Mouse (Mus musculus): ENCODE results near the gene Fgfrl1. TPM values are rescaled to one million over a fixed set of nuclear protein-coding genes. Genes with fewer than 3 reads are reported as not detected.

The Fgfrl1 gene
- polyA plus RNA-seq, 1 experiment from 2014 or later, result 21.2 TPM

DNA sequence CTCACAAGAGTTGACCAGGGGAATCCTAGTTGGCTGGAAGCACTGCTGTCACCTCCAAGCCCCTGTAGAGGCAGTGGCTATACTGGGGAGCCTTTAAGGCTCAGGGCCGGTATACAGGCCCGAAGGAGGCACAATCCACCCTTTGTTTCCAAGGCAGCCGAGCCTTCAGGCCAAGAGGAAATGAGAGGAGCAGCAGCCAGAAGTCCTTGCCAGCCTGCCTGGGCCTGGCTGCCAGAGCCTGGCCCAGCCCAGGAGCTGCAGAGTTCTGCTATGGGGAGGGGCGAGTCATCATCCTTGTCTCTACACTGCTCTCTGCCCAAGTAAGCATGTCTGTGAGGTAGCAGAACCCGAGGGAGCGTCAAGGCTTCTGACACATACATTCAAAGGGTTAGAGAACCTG lies 22.0 kb downstream of the Fgfrl1 start:
- peak; percentile 52 for DNase-seq (ENCODE audit: low spot score)
- H3K27ac ChIP-seq (replicated peaks), result 0 out of 2 replicates have a peak overlapping the region, but pooled peaks have one; percentile 31
- ATAC-seq (ENCODE audit: low FRiP score, low TSS enrichment), result peak; percentile 66

DNA sequence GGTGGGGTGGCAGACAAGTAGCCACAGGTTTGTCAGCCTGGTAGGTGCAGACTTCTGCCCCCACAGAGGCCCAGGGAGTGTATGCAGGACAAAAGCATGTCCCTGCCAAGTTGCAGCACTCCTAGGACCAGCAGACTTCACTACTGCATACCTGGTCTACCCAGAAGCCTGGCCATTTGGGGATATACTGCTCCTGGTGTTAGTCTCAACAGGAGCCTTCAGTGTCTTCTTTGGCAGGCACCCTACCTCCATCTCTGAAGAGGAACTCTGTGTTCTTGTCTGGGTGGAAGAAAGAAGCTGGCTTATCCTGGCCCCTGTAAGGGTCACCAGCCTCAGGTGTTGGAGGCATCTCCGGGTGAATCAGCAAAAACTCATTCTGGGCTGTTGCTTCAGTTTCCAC lies 23.8 kb downstream of the Fgfrl1 start:
- Histone ChIP-seq H3K36me3 (ENCODE audit: control insufficient read depth, insufficient read depth, low read length) (no peaks in the 10 kb centered on the region), H3K9me3 (ENCODE audit: control insufficient read depth, low read length) (no peaks in the 10 kb centered on the region), H3K4me3 (ENCODE audit: low read depth, low read length) (no peak overlapping the region), H3K4me1 (replicated peaks; ENCODE audit: control insufficient read depth, insufficient read depth) (no peaks in the 10 kb centered on the region), H3K27ac (replicated peaks) (no peak overlapping the region), H3K27me3 (ENCODE audit: control insufficient read depth, insufficient read depth, low read length) (no peaks in the 10 kb centered on the region), H3K4me2 (replicated peaks; ENCODE audit: low read depth) (no peak overlapping the region), H3K9ac (ENCODE audit: low read length) (no peak overlapping the region)
- TF ChIP-seq CTCF (IDR thresholded peaks at IDR 0.05; ENCODE audit: low read depth), result no peak
- TF ChIP-seq EP300 (optimal IDR thresholded peaks at IDR 0.05), result no peak
- ATAC-seq (ENCODE audit: low FRiP score, low TSS enrichment) (no peak), DNase-seq (ENCODE audit: low spot score) (peak; percentile 12)
- 57% methylated on average over 1 of the region's 1 CpGs for WGBS

More for the DNA sequence above, 22.0 kb downstream of the Fgfrl1 start:
- TF ChIP-seq CTCF (IDR thresholded peaks at IDR 0.05; ENCODE audit: low read depth) (no peak), EP300 (optimal IDR thresholded peaks at IDR 0.05) (no peak)
- H3K36me3 ChIP-seq (ENCODE audit: control insufficient read depth, insufficient read depth, low read length), result no peaks in the 10 kb centered on the region
- no peaks in the 10 kb centered on the region for H3K9me3 ChIP-seq (ENCODE audit: control insufficient read depth, low read length)
- H3K9ac ChIP-seq (ENCODE audit: low read length), result 0 out of 2 replicates have a peak overlapping the region, but pooled peaks have one; percentile 23
- no peaks in the 10 kb centered on the region for H3K27me3 ChIP-seq (ENCODE audit: control insufficient read depth, insufficient read depth, low read length)
- 44% methylated on average over 6 of the region's 6 CpGs for WGBS
- no peak overlapping the region for H3K4me3 ChIP-seq (ENCODE audit: low read depth, low read length)
- H3K4me1 ChIP-seq (replicated peaks; ENCODE audit: control insufficient read depth, insufficient read depth), result no peaks in the 10 kb centered on the region
- H3K4me2 ChIP-seq (replicated peaks; ENCODE audit: low read depth), result no peak overlapping the region

DNA sequence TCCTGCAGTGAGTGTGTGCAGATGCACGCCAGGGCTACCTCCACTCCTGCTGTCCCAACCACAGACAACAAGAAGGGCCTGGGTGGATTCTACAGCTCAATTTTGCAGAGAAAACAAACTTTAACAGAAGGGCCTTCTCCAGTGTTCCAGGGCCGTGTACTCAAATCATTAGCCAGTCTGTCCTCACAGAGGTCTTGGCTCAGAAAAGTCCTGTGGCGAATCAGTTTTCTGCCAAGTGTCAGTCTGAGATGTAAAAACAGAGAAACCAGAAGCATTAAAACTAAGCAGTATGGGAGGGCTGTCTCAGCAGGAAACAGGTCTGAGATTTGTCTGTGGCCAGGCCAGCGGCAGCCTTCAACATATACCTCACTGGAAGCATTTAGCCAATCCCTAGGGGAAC lies 25.9 kb downstream of the Fgfrl1 start:
- H3K27ac ChIP-seq (replicated peaks), result no peak overlapping the region
- H3K36me3 ChIP-seq (ENCODE audit: control insufficient read depth, insufficient read depth, low read length), result no peaks in the 10 kb centered on the region
- DNase-seq (ENCODE audit: low spot score), result no peak
- no peak for TF ChIP-seq CTCF (IDR thresholded peaks at IDR 0.05; ENCODE audit: low read depth)
- TF ChIP-seq EP300 (optimal IDR thresholded peaks at IDR 0.05), result no peak
- no peak overlapping the region for H3K4me3 ChIP-seq (ENCODE audit: low read depth, low read length)
- H3K9me3 ChIP-seq (ENCODE audit: control insufficient read depth, low read length), result no peaks in the 10 kb centered on the region
- H3K27me3 ChIP-seq (ENCODE audit: control insufficient read depth, insufficient read depth, low read length), result no peaks in the 10 kb centered on the region
- no peaks in the 10 kb centered on the region for H3K4me1 ChIP-seq (replicated peaks; ENCODE audit: control insufficient read depth, insufficient read depth)
- no peak for ATAC-seq (ENCODE audit: low FRiP score, low TSS enrichment)
- 54% methylated on average over 4 of the region's 4 CpGs for WGBS
- H3K9ac ChIP-seq (ENCODE audit: low read length), result no peak overlapping the region
- no peak overlapping the region for H3K4me2 ChIP-seq (replicated peaks; ENCODE audit: low read depth)

DNA sequence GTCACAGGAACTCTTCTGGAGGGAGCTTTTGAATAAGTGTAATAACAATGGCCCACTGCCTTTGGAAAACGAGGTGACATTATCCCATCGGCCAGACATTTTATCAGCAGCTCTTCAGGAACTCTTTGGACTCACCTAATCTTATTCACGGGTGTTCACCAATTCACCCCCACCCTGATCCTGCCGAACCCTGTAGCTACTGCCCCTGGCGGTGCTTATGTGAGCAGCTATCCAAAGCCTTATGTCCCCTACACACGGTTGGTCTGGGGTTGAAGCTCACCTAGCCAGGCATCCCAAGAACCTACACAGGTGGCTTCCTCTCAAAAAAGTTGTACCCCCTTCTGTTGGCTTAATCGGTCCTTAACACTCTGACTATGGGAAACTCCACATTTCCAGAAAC lies 27.6 kb downstream of the Fgfrl1 start:
- H3K4me1 ChIP-seq (replicated peaks; ENCODE audit: control insufficient read depth, insufficient read depth), result no peaks in the 10 kb centered on the region
- no peak overlapping the region for H3K27ac ChIP-seq (replicated peaks)
- TF ChIP-seq EP300 (optimal IDR thresholded peaks at IDR 0.05), result no peak
- peak; percentile 39 for TF ChIP-seq CTCF (IDR thresholded peaks at IDR 0.05; ENCODE audit: low read depth)
- H3K4me2 ChIP-seq (replicated peaks; ENCODE audit: low read depth), result no peak overlapping the region
- no peak overlapping the region for H3K4me3 ChIP-seq (ENCODE audit: low read depth, low read length)
- H3K36me3 ChIP-seq (ENCODE audit: control insufficient read depth, insufficient read depth, low read length), result no peaks in the 10 kb centered on the region
- DNase-seq (ENCODE audit: low spot score) (no peak), ATAC-seq (ENCODE audit: low FRiP score, low TSS enrichment) (no peak)
- 51% methylated on average over 7 of the region's 7 CpGs for WGBS
- H3K9me3 ChIP-seq (ENCODE audit: control insufficient read depth, low read length), result no peaks in the 10 kb centered on the region
- no peak overlapping the region for H3K9ac ChIP-seq (ENCODE audit: low read length)
- no peaks in the 10 kb centered on the region for H3K27me3 ChIP-seq (ENCODE audit: control insufficient read depth, insufficient read depth, low read length)

DNA sequence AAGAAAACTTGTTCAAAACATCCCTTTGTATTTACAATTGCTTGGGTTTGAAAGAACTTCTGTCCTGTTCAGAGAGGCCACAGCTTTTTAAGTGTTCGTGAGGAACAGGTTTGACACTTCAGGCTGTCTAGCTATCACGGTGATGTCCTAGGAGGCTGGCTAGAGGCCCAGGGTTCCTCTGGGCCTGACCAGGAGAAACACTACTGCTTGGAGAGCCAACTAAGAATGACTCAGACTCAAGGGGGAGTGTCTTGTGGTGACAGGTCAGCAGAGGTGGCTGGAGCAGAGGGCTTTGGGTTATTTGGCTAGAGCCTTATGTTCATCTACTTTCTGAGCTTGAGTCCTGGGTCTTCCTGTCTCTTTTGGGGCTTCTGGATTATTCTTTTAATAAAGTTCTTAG lies 31.8 kb downstream of the Fgfrl1 start:
- Histone ChIP-seq H3K36me3 (ENCODE audit: control insufficient read depth, insufficient read depth, low read length) (no peaks in the 10 kb centered on the region), H3K9me3 (ENCODE audit: control insufficient read depth, low read length) (no peaks in the 10 kb centered on the region), H3K27me3 (ENCODE audit: control insufficient read depth, insufficient read depth, low read length) (no peaks in the 10 kb centered on the region), H3K4me3 (ENCODE audit: low read depth, low read length) (no peak overlapping the region), H3K27ac (replicated peaks) (no peak overlapping the region), H3K4me2 (replicated peaks; ENCODE audit: low read depth) (no peak overlapping the region), H3K4me1 (replicated peaks; ENCODE audit: control insufficient read depth, insufficient read depth) (no peaks in the 10 kb centered on the region), H3K9ac (ENCODE audit: low read length) (no peak overlapping the region)
- 41% methylated on average over 2 of the region's 2 CpGs for WGBS
- DNase-seq (ENCODE audit: low spot score) (no peak), ATAC-seq (ENCODE audit: low FRiP score, low TSS enrichment) (peak; percentile 49)
- no peak for TF ChIP-seq EP300 (optimal IDR thresholded peaks at IDR 0.05)
- no peak for TF ChIP-seq CTCF (IDR thresholded peaks at IDR 0.05; ENCODE audit: low read depth)

DNA sequence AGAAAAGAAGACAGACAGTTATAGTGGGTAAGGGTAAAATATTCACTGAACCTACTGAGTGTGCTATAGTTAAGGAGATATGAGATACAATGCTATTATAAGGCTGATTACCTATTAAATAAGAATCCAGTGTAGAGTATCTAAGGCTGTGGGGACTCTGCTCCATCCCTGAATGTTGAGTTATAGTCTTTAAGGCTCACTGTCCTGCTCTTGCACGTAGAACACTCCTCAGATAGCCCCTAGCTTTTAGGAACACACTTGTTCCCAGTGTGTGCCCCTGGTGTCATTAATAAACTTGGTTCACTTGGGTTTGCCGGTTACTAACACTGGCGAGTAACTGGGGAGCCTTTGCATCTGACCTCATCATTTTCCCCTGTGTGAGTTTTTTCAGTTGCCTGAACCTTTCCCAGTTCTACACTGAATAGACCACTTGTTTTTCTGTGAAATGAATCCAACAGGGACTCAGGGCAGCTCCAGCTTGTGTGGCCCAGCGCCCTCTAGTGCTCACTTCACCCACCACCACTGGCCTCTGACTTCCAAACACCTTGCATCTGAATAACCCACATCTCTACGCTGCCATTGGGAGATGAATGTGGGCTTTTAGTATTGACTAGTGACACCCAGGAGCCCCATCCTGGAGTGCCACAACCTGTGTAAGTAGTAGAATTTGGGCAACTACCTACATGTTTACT lies 34.5 kb downstream of the Fgfrl1 start:
- Histone ChIP-seq H3K9me3 (ENCODE audit: control insufficient read depth, low read length) (no peaks in the 10 kb centered on the region), H3K9ac (ENCODE audit: low read length) (no peak overlapping the region), H3K27ac (replicated peaks) (no peak overlapping the region), H3K4me1 (replicated peaks; ENCODE audit: control insufficient read depth, insufficient read depth) (no peaks in the 10 kb centered on the region), H3K4me3 (ENCODE audit: low read depth, low read length) (no peak overlapping the region), H3K4me2 (replicated peaks; ENCODE audit: low read depth) (no peak overlapping the region), H3K27me3 (ENCODE audit: control insufficient read depth, insufficient read depth, low read length) (no peaks in the 10 kb centered on the region), H3K36me3 (ENCODE audit: control insufficient read depth, insufficient read depth, low read length) (no peaks in the 10 kb centered on the region)
- DNase-seq (ENCODE audit: low spot score), result peak; percentile 84
- peak; percentile 85 for ATAC-seq (ENCODE audit: low FRiP score, low TSS enrichment)
- TF ChIP-seq CTCF (IDR thresholded peaks at IDR 0.05; ENCODE audit: low read depth) (peak; percentile 89), EP300 (optimal IDR thresholded peaks at IDR 0.05) (no peak)
- 21% methylated on average over 5 of the region's 5 CpGs for WGBS
